Mouse (Mus musculus) small intestine, adult 2 months (tissue): Measurements from ENCODE around the gene Pnpla5. TPM values are rescaled to one million over a fixed set of nuclear protein-coding genes. Genes with fewer than 3 reads are reported as not detected.
A peak's percentile ranks its signal among the peaks of the same experiment; 100 is the strongest.
"Not testable (repeated sequence)": the region's sequence is repeated elsewhere in the genome, so short reads cannot be mapped to it uniquely, and the experiment has no call there.

ENCODE experiments used
- H3K27ac ChIP-seq: fragments of 200-500 bp; 2 replicates; pipeline ENCODE4 v1.5.1; 2012; ENCODE audit warnings: low read depth, low read length, control low read depth, inconsistent platforms; ENCODE audit not compliant: insufficient read depth
- H3K27me3 ChIP-seq: fragments of 200-500 bp; 2 replicates; pipeline ENCODE4 v1.6.1; 2012; ENCODE audit warnings: mild to moderate bottlenecking, moderate library complexity, low read length, inconsistent platforms; ENCODE audit not compliant: control insufficient read depth, insufficient read depth
- H3K36me3 ChIP-seq: fragments of 200-500 bp; 2 replicates; pipeline ENCODE4 v1.6.1; 2012; ENCODE audit warnings: mild to moderate bottlenecking, low read length, control low read depth, inconsistent platforms; ENCODE audit not compliant: control insufficient read depth, insufficient read depth
- H3K4me1 ChIP-seq: fragments of 200-500 bp; 2 replicates; pipeline ENCODE4 v1.6.1; 2012; ENCODE audit warnings: low read length, inconsistent platforms, mixed read lengths; ENCODE audit not compliant: control insufficient read depth, insufficient read depth, insufficient read length
- H3K4me3 ChIP-seq: fragments of 200-500 bp; 2 replicates; pipeline ENCODE4 v1.5.1; 2012; ENCODE audit warnings: low read depth, mild to moderate bottlenecking, control low read depth, inconsistent platforms, low read length, moderate library complexity
- CTCF ChIP-seq: fragments of 200-500 bp; IDR thresholded peaks from 2 replicates; pipeline ENCODE4 v1.5.1; 2012; ENCODE audit warnings: low read depth, mild to moderate bottlenecking, control low read depth, inconsistent platforms, low read length, moderate library complexity, mixed read lengths; ENCODE audit not compliant: insufficient replicate concordance, insufficient read length; ENCODE audit errors: extremely low read depth
- POLR2A ChIP-seq: fragments of 200-500 bp; IDR thresholded peaks from 2 replicates; pipeline ENCODE4 v1.6.1; 2012; ENCODE audit warnings: low read depth, mild to moderate bottlenecking, control low read depth, inconsistent platforms, low read length, moderate library complexity
- WGBS: fragments of 180-500 bp; shearing (Covaris S2); methylation state at CpG from one replicate; pipeline ENCODE4 v1.1.7; 2018; 5-methylcytosine and 5-hydroxymethylcytosine counted together
- polyA plus RNA-seq: library from polyadenylated mRNA; depleted of rRNA; stranded (reverse); fragments of >200 nt; gene quantifications from 2 replicates; pipeline ENCODE4 v1.2.3, GENCODE M21; 2012; rRNA removed

Gene Pnpla5
- polyA plus RNA-seq = not detected in 2 replicates

- H3K27ac ChIP-seq = no peak within 1 kb of the TSS
- no peaks in the 10 kb centered on the region for H3K36me3 ChIP-seq
- TF ChIP-seq POLR2A = no peak
- TF ChIP-seq CTCF = no peak
- WGBS = 59% methylated on average over 8 of the region's 8 CpGs
- H3K27me3 ChIP-seq = no peaks in the 10 kb centered on the region
- H3K4me1 ChIP-seq = no peaks in the 10 kb centered on the region
- H3K4me3 ChIP-seq = no peak within 1 kb of the TSS
Measured at GRCm38 (mm10) chr15:84123075-84123474, at the start of gene Pnpla5. Pnpla5 (minus strand) TSS chr15:84123175.

GRCm38 (mm10) chr15:84171166-84171565 lies 48.2 kb upstream of the Pnpla5 start:
- peaks cover 7% of the 10 kb centered on the region for H3K4me1 ChIP-seq
- H3K4me3 ChIP-seq = no peak overlapping the region
- WGBS = 80% methylated on average over 7 of the region's 7 CpGs
- H3K27ac ChIP-seq = no peak overlapping the region
- TF ChIP-seq POLR2A (no peak), CTCF (no peak)
- H3K36me3 ChIP-seq = no peaks in the 10 kb centered on the region
- H3K27me3 ChIP-seq = 0 out of 2 replicates have a peak, but pooled peaks cover 5% of the 10 kb centered on the region

- Histone ChIP-seq H3K36me3 (no peaks in the 10 kb centered on the region), H3K27me3 (0 out of 2 replicates have a peak, but pooled peaks cover 5% of the 10 kb centered on the region), H3K4me3 (no peak overlapping the region), H3K27ac (no peak overlapping the region), H3K4me1 (peaks cover 7% of the 10 kb centered on the region)
- TF ChIP-seq CTCF (no peak), POLR2A (no peak)
- WGBS = 74% methylated on average over 1 of the region's 1 CpGs
Measured at GRCm38 (mm10) chr15:84169511-84169910, 46.5 kb upstream of the Pnpla5 start.

- no peak for TF ChIP-seq POLR2A
- TF ChIP-seq CTCF = no peak
- Histone ChIP-seq H3K27me3 (0 out of 2 replicates have a peak, but pooled peaks cover 5% of the 10 kb centered on the region), H3K27ac (no peak overlapping the region), H3K4me1 (peaks cover 7% of the 10 kb centered on the region), H3K36me3 (no peaks in the 10 kb centered on the region), H3K4me3 (peak overlapping the region; percentile 67)
- 3% methylated on average over 28 of the region's 28 CpGs for WGBS
Measured at GRCm38 (mm10) chr15:84168170-84169161, 45.5 kb upstream of the Pnpla5 start.

- TF ChIP-seq POLR2A (peak; percentile 60; the same call in 1 of the 2 replicates), CTCF (no peak)
- under 1% methylated on average over 28 of the region's 28 CpGs for WGBS
- H3K27me3 ChIP-seq = 0 out of 2 replicates have a peak, but pooled peaks cover 5% of the 10 kb centered on the region
- H3K4me3 ChIP-seq = peak within 1 kb of the TSS; percentile 67
- no peaks in the 10 kb centered on the region for H3K36me3 ChIP-seq
- peaks cover 7% of the 10 kb centered on the region for H3K4me1 ChIP-seq
- no peak within 1 kb of the TSS for H3K27ac ChIP-seq
Measured at GRCm38 (mm10) chr15:84167600-84167999, 44.6 kb upstream of the Pnpla5 start, which contains the start of gene Pnpla3. Pnpla3 (plus strand) TSS chr15:84167837.

GRCm38 (mm10) chr15:84166818-84167217 lies 43.8 kb upstream of the Pnpla5 start:
- no peak overlapping the region for H3K4me3 ChIP-seq
- TF ChIP-seq POLR2A (no peak), CTCF (no peak)
- no peaks in the 10 kb centered on the region for H3K36me3 ChIP-seq
- peaks cover 7% of the 10 kb centered on the region for H3K4me1 ChIP-seq
- no peak overlapping the region for H3K27ac ChIP-seq
- WGBS = 50% methylated on average over 6 of the region's 6 CpGs
- H3K27me3 ChIP-seq = 0 out of 2 replicates have a peak, but pooled peaks cover 5% of the 10 kb centered on the region

GRCm38 (mm10) chr15:84161871-84162270 lies 38.9 kb upstream of the Pnpla5 start:
- TF ChIP-seq CTCF (no peak), POLR2A (no peak)
- no peaks in the 10 kb centered on the region for H3K36me3 ChIP-seq
- no peak overlapping the region for H3K4me3 ChIP-seq
- 85% methylated on average over 6 of the region's 6 CpGs for WGBS
- no peaks in the 10 kb centered on the region for H3K4me1 ChIP-seq
- no peak overlapping the region for H3K27ac ChIP-seq
- H3K27me3 ChIP-seq = no peaks in the 10 kb centered on the region

- 57% methylated on average over 6 of the region's 6 CpGs for WGBS
- not testable (repeated sequence) for H3K4me3 ChIP-seq, H3K36me3 ChIP-seq, H3K4me1 ChIP-seq, H3K27me3 ChIP-seq, H3K27ac ChIP-seq
Measured at GRCm38 (mm10) chr15:84157530-84157929, 34.6 kb upstream of the Pnpla5 start.
